Mouse (Mus musculus): ENCODE measurements around the gene Hnrnpu.
"Not testable (repeated sequence)": the region's sequence is repeated elsewhere in the genome, so short reads cannot be mapped to it uniquely, and the experiment has no call there.

The Hnrnpu gene

DNA sequence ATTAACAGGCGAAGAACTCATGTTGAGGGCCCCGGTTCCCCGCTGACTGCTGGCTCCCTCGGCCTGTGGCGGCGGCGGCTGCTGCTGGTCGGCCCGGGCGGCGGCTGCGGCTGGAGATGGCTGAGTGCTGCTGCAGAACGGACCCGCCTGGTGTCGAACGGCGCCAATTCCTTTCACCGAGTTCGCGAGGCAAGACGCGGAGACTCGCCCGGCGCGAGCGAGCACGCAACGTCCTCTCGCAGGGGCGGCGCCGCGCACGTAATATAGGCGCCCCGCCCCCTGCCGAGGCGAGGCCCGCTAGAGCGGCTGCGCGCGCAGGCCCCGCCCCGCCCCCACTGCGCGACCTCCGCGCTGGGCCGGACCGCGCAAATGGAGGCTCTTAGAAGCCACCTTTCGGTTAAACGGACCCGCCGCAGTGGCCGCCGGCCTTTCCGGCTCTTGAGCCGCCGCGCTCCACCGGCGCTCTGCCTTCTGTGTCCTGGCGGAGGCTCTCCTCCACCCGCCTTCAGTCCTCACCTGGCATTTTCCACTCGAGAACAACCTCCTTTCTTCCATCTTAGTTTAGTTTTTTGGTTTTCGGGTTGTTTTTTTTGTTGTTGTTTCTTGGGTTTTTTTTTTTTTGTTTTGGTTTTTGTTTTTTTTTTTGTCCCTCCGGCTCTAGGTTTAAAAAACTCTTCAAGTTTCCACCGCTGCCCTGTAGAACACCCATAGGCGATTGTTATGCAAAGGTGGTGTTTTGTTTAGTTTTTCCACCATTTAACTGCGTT, at the start of gene Hnrnpu:
TSS of gene Hnrnpu (minus strand) at position 247 of the 767 bp plus-strand sequence.
- in situ Hi-C loops (cut with MboI) = no loop called here

DNA sequence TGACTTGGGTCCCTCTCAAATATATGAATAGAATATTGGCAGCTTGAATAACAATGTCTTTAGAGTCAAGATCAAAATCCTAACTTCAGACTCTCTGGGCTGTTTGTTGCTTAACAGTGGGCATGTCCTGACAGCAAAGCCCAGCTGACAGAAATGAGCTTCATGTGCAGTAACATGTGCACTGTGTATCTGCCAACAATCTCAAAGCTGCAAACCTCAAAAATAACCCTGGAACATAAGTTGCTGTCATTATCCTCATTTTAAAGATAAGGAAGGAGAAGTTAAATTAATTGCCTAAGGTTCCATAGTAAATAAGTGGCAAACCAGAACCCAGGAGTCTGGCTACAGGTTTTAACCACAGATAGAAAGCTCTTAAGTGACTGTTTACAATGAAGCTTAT, 44.6 kb upstream of the Hnrnpu start:
- in situ Hi-C loops (cut with MboI) = no loop called here

DNA sequence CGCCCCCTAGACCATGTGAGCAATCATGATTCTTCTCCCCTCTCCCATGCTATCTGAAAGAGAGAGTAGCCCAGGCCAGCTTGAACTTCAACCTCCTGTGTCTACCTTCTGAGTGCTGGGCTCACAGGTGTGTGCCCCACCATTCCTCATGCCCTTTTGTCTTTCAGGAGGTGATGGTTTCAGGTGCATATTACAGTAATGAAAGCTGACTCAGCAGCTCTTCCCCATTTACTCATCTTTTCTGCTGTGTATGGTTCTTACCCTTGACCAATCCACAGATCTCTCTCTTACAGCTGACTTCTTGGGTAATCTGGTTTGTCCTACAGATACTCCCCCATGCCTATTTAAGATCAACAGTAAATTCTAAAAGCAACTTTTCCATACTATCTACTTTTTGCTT, 41.6 kb upstream of the Hnrnpu start:
- in situ Hi-C loops (cut with MboI) = no loop called here

DNA sequence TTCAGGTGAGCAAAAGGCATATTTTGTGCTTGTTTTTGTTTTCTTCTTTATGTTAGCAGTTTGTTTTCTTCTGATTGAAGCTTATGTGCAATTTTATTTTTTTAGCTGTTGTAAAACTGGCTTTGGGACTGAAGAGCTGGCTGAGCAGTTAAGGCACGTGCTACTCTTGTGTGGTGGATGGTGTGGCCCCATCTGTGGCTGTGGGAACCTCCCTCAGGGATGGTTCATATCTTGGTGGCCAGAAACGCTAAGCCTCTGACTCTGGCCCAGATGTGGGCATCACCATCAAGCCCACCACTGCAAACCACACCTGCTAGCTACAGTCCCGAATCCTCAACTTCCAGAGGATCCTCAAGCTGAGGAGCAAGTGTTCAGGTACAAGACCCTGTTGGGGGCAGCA, 40.5 kb upstream of the Hnrnpu start:
- in situ Hi-C loops (cut with MboI) = no loop called here

DNA sequence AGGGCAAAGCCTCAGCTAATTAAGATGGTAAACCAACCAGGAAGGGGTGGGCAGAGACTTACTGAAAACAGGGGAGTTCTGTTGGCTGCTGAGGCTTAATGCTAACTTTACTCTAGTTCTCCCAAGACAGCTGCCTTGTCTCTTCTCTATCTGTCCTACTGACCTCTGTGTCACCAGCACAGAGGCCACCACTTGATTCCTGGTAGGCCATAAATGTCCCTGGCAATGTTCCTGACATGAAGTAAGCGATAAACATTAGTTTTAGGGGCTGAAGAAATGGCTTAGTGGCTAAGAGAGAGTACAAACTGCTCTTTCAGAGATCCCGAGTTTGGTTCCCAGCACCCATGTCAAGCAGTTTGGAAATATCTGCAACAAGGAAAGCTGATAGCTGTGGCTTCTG, 39.3 kb upstream of the Hnrnpu start:
- in situ Hi-C loops (cut with MboI) = no loop called here

DNA sequence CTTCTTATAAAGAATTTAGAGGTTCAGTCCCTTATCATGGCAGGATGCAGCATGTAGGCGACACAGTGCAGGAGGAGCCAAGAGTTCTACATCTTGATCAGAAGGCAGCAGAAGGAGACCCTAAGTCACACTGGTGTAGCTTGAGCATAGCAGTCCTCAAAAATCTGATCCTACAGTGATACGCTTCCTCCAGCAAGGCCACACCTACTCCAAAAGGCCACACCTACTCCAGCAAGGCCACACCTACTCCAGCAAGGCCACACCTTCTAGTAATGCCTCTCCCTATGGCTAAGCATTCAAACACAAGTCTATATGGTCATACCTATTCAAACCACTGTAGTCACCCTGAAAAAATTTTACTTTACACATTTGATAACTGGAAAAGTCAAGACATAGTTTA, 38.5 kb upstream of the Hnrnpu start:
- in situ Hi-C loops (cut with MboI) = no loop called here

DNA sequence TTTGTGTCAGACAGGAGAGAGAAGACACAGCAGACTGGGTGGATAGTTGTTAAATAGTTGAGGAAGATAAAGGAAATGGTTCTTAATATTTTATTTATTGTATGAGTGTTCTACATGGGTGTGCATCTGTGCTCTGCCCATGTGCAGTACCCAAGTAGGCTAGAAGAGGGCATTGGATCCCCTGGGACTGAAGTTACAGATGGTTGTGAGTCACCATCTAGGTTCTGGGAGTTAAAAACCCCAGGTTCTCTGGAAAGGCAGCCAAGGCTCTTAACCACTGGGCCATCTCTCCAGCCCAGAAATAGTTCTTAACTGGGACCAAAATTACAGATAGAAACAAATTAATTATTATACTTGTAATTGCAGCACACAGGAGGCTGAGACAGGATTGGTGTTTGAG, 37.8 kb upstream of the Hnrnpu start:
- in situ Hi-C loops (cut with MboI) = no loop called here

DNA sequence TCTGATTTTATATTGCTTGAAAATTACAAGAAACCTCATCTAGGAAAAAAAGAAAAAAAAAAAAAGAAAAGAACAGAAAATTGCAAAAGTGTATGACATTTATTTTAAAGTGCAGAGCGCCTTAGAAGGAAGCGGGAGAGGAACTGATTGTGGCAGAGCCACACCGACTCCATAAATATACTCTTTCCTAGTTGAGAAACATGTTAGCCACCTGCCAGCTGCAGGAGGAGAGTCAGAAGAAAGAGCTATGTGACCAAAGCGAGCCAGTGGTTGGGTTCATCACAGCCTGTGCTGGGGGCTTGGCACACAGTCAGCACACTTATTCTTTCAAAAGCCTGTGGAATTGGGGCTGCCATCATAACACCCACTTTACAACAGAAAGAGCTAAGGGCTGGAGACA, 35.1 kb upstream of the Hnrnpu start:
- in situ Hi-C loops (cut with MboI) = no loop called here

DNA sequence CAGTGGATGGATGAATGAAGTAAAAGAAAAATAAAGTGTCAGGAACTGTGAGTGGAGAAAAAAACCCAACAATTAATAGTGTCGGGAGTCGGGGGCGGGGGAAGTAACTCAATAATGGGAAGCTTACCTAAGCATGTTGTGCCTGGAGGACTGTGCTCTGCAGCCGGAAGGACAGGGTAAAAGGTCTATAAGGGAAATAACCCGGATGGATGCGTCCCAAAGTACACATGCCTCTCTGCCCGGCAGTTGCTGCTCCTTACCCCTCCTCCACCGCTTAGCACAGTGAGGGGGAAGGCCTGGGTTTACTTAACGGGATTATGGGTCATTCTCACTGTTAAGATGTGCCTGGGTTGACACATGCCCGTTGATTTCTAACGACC, 31.7 kb upstream of the Hnrnpu start:
- in situ Hi-C loops (cut with MboI) = no loop called here

DNA sequence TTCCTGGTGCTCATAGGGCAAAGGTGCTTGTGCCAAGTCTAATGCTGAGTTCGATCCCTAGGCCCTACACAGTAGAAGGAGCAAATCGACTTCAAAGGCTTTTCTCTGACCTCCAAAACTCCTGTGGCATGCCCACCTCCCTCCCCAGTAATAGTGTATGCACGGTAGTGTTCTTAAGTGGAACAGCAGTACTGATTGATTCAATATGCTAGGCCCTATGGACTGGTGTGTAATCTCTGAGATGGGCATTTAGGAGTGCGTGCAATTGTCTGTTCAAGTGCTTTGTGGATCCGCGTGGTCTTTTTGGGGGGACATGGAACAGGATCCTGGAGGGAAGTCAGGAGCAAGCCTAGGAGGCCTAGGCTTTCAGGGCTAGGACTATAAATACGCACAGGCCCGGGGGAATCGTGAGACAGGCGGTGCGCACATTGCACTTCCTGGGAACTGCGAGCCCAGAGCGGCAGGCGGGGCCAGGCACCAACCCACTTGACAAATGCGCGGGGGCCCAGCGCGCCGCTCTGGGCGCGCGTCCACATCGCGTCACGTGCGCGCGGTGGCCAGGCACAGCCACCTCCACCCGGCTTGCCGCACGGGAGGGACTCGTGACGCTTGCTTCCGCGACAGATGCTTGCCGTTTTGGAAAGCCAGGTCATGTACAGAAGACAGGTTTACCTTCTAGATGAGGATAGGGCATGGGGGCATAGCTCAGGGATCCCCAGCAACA, 31.1 kb upstream of the Hnrnpu start:
- in situ Hi-C loops (cut with MboI) = no loop called here

DNA sequence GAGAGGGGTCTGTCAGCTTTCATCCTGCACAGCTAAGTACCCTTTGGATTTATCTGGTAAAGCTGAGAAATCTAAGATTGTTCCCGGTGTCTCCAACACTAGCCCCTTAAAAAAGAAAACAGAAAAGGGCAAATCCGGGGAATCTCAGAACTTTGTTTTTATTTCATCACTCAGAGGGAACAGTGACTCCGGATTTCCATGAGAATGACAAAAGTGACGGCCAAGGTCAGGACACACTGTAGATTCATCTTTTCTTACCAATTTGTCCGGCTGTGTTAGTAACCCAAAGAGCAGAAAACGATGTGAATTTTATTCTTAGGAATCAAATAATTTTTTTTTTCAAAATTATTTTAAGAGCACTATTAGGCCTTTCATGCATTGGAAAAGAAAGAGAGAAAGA, 30.5 kb upstream of the Hnrnpu start:
- in situ Hi-C loops (cut with MboI) = no loop called here

DNA sequence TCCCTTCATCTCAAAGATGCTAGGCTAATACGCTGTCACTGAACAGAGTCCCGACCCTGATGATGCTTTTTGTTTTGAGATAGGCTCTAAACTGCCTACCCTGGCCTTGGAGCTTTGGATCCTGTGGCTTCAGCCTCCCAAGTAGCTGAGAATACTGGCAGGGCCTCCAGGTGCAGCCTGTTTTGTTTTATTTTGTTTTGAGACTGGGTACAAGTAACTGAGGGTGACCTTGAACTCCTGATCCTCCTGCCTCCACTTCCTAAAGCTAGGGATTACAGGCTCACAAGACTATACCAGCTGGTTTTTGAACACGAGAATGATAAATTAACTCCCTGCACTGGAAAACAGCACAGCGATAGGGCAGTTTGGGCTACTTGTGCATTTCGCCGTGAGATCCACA, 27.6 kb upstream of the Hnrnpu start:
- in situ Hi-C loops (cut with MboI) = no loop called here

DNA sequence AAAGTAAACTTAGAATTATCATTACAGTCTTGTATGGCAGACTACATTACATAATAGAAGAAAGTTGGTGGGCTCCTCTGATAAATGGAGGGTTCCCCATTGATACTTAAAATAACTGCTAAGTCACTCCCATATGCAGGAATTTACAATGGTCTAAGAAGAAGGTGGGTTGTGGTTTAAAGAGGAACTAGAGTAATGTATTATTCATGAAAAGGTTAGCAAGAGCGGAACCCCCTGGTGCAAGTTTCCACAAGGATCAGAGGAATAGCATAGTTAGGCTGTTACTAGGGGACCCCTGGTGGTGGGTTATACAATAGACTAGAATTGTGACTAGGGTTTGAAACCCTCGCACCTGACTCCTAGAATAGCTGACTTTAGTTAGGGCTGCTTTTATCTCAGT, 23.1 kb upstream of the Hnrnpu start:
- in situ Hi-C loops (cut with MboI) = no loop called here

DNA sequence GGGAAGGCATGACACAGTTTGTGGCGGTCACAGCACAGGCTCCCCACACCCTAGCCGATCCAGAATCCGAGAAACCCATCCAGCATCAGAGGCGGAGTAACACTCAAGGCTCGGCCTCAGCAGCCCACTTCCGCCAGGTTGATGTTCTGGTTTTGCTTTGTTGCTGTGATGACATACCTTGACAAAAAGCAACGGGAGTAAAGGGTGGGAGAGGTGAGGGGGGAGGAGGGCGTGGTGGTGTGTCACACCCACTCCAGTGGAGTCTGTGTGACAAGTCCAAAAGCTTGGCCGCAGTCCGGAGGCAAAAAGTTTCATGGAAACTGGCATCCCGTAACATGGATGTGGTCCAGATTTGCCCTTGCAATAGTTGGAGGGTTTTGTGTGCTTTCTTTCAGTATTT, 22.7 kb upstream of the Hnrnpu start:
- in situ Hi-C loops (cut with MboI) = no loop called here

DNA sequence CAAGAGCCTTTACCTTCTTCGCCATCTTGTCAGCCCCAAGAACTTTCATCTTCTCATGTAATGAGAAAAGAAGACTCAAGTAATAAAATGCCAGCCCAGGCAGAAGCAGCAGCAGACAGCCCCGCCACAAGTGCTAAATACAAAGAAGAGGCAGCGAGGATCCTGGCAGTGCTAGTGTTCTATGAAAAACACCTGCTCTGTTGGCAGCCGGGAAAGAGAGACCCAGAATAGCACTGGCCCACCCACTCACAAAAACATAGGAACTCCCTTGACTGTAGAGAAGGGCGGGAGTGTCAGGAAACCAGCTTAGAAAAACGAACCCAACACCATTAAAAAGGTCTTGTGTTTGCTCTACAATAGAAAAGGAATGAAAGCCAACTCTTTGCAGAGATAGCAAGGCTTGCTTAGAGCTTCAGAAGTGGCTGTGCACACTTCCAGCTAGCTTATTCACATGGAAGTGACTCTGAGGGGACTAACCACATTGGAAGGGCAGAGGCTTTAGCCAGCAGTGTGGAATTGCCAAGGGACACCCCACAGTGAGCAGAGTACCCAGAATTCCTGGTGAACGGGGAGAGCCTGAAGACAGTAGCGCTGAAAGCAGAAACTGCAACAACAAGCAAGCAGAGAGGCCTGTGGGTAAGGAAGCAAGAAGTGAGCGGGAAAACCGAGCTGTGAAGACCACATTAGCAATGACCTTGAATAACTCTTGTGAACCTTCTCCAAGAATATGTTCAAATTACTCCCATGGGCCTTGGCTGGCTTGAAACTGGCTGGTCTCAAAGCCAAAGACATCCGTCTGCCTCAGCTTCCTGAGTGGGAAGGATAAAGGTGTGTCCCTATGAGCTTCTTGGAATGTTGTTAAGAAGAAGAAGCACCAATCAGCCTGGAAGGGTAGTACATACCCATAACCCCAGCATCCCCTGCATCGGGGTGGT, 20.4 kb upstream of the Hnrnpu start:
- in situ Hi-C loops (cut with MboI) = no loop called here

DNA sequence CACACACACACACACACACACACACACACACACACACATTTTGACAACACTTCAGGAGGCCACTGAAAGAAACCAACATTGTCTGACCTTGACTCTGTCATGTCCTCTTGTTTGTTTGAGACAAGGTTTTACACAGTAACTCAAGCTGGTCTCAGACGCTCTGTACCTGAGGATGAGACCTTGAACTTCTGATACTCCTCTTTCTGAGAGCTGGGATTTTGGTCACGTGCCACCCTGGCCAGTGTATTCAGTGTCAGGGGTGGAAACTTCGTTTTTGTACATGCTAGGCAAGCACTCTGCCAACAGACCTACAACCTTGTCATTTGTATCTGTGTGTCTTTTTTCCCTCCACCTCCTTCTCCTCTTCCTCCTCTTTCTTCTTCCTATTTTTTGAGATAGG, 17.0 kb upstream of the Hnrnpu start:
- in situ Hi-C loops (cut with MboI) = no loop called here

DNA sequence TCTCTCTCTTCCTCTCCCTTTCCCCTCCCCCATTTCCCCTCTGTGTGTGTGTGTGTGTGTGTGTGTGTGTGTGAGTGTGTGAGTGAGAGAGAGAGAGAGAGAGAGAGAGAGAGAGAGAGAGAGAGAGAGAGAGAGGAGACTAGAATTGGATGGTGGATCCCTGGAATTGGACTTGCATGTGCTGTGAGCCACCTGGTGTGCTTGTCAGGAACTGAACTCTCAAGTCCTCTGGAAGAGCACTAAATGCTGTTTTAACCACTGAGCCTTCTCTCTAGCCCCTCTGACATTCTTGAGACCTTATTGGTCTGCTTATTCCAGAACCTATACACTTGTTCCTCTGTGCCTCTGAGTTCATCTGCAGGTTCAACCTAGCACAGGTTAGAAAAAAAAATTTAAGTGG, 14.0 kb upstream of the Hnrnpu start:
- in situ Hi-C loops (cut with MboI) = no loop called here

DNA sequence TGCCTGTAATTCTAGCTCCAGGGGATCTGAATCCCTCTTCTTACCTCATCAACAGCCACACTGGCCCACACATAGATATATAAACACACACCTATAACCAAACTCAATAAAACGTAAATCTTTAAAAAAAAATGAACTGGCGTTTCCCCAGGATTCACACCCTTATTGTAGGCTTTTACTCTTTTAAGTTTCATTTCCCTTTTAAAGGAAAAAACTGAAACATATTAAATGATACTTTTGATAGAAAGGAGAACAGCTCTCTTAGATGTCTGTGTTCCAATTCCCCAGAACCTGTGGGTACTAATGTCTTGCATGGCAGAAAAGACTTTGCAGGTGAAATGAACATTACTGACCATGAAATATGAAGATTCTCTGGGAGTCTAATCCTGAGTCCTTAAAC, 13.2 kb upstream of the Hnrnpu start:
- in situ Hi-C loops (cut with MboI) = no loop called here

DNA sequence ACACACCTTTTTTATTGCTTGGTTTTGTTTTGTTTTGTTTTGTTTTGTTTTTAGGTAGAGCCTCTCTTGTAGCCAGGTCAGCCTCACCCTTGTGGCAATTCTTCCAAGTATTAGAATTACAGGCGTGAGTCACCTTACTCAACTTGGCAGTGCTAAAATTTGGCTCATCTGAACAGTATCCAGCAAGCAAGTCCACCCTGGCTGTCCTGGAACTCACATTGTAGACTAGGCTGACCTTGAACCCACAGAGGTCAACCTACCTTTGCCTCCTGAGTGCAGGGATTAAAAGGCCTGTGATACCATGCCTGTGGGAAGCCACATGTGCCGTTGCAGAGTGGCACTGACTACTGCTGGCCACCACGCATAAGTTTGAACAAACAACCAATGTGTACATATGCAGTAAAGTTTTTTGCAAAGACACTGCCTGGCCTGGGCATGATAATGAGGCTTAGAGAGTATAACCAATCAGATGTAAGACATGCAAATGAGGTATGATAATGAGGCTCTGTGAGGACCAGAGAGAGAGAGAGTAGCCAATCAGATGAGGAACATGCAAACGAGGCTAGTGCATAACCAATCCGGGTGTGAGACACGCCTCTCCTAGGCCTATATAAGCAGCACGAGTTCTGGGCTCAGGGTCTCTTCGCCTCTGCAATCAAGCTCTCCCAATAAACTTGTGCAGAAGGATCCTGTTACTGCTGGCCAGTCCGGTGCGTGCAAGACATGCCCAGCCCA, 6.6 kb upstream of the Hnrnpu start:
- in situ Hi-C loops (cut with MboI) = not testable (repeated sequence)

DNA sequence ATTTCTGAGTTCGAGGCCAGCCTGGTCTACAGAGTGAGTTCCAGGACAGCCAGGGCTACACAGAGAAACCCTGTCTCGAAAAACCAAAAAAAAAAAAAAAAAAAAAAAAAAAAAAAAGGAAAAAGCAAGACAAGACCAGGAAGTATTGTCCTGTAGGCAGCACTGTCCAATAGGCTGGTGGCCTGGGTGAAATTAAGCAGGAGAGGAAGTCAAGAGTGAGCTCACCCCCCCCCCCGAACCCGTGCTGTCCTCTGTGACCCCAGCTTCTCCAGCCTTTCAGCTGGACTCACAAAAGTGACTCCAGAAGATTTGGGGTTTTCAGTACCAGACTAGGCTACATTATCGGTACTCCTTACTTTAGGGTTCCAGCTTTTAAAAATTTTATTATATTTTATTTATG, 5.0 kb upstream of the Hnrnpu start:
- in situ Hi-C loops (cut with MboI) = no loop called here

DNA sequence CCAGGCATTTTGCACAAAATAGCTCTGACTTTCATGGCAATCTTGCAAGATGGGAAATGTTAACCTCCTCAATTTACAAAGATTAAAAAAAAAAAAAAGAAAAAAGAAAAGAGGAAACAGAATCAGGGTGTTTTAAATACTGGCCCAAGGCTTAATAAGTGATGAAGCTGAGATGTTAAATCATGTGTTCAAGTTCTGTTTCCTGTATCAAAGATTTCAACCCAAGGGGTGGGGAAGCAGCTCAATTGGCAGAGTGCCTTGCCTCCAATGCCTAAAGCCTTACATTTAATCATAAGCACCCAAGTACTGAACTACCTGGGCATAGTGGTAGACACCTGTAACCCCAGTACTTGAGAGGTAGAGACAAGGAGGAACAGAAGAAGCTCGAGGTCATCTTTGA, 4.5 kb upstream of the Hnrnpu start:
- in situ Hi-C loops (cut with MboI) = no loop called here

DNA sequence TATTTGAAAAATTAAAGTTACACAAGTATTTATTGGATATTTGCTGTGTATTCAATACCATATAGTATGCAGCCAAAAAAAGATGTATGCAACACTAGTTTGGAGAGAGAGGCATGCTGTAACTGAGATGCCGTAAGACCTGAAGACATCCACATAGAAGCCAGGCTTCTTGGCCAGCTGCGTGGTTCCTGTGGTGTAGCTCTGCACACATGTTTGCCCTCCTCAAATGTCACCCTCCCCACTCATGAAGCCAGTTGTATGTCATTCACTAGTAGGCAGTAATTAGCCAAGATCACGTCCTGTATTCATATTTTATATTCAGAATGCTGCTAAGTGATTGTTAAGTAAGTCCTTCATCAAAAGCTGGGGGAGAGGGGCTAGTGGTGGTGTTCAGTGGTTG, 3.8 kb upstream of the Hnrnpu start:
- in situ Hi-C loops (cut with MboI) = no loop called here

All from mature B cell (primary cell).